Mouse (Mus musculus) midbrain, embryonic 14.5 days (tissue): Measurements from ENCODE around the gene Slc27a5. TPM values are rescaled to one million over a fixed set of nuclear protein-coding genes. Genes with fewer than 3 reads are reported as not detected.

ENCODE experiments used
- ATAC-seq: fragments of 200-750 bp; cut with Nextera tagmentation; 2 replicates; pipeline ENCODE4 v1.8.0; 2017; ENCODE audit warnings: moderate number of reproducible peaks, moderate library complexity; ENCODE audit not compliant: low FRiP score, low TSS enrichment
- DNase-seq: peaks from one replicate; pipeline ENCODE4 v3.0.0-alpha.2; 2015
- H3K27ac ChIP-seq: fragments of 300-500 bp; sonication (generic); replicated peaks from 2 replicates; pipeline ENCODE4 v1.5.1; 2014; ENCODE audit warnings: mild to moderate bottlenecking, low read depth, low read length, moderate library complexity
- H3K27me3 ChIP-seq: fragments of 300-500 bp; sonication (generic); 2 replicates; pipeline ENCODE4 v1.6.1; 2014; ENCODE audit warnings: low read length, control low read depth, mixed read lengths; ENCODE audit not compliant: control insufficient read depth, insufficient read depth
- H3K36me3 ChIP-seq: fragments of 300-500 bp; sonication (generic); 2 replicates; pipeline ENCODE4 v1.6.1; 2014; ENCODE audit warnings: low read length, control low read depth; ENCODE audit not compliant: control insufficient read depth, insufficient read depth
- H3K4me1 ChIP-seq: fragments of 300-500 bp; sonication (generic); 2 replicates; pipeline ENCODE4 v1.6.1; 2014; ENCODE audit warnings: mild to moderate bottlenecking, antibody characterized with exemption, low read length, control low read depth; ENCODE audit not compliant: control insufficient read depth, insufficient read depth
- H3K4me2 ChIP-seq: fragments of 300-500 bp; sonication (generic); 2 replicates; pipeline ENCODE4 v1.6.1; 2014; ENCODE audit warnings: mild to moderate bottlenecking, low read length, moderate library complexity
- H3K4me3 ChIP-seq: fragments of 300-500 bp; sonication (generic); replicated peaks from 2 replicates; pipeline ENCODE4 v1.5.1; 2014; ENCODE audit warnings: low read depth, low read length
- H3K9ac ChIP-seq: fragments of 300-500 bp; sonication (generic); replicated peaks from 2 replicates; pipeline ENCODE4 v1.6.1; 2014; ENCODE audit warnings: mild to moderate bottlenecking, low read length, moderate library complexity
- H3K9me3 ChIP-seq: fragments of 300-500 bp; sonication (generic); 2 replicates; pipeline ENCODE4 v1.6.1; 2016; ENCODE audit warnings: low read length, control low read depth, mixed read lengths; ENCODE audit not compliant: control insufficient read depth
- WGBS: fragments of 180-500 bp; shearing (Covaris S2); extraction: QIAGEN DNeasy Blood & Tissue Kit; methylation state at CpG from one replicate; pipeline ENCODE4 v1.1.7; 2014; 5-methylcytosine and 5-hydroxymethylcytosine counted together
- polyA plus RNA-seq: library from polyadenylated mRNA; unstranded; fragments of >200 nt; fragmentation: Nextera tagmentation; extraction: Ambion mirVana; gene quantifications from 2 replicates; pipeline ENCODE4 v1.2.1, GENCODE M21; 2014

Gene Slc27a5
- polyA plus RNA-seq, 1 experiment from 2014 or later: 0.24 TPM

DNA sequence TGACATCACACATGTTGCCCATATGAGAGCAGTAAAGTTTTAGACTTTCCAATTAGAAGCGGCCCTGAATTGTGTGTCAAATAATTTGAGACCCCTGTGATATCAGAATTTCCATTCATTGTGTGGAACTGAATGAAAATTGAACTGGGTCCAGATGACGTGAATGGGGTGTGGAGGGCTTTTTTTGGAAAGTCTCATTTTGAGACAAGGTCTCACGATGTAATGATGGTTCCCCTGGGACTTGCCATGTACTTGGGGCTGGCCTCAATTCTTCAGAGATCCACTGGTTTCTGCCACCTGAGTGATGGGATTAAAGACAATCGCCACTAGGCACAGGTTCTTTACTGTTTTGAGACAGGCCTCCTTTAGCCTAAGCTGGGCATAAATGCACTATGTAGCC lies 57.4 kb downstream of the Slc27a5 start:
- Histone ChIP-seq H3K4me1 (no peaks in the 10 kb centered on the region), H3K4me3 (no peak overlapping the region), H3K9me3 (no peaks in the 10 kb centered on the region), H3K4me2 (no peak overlapping the region), H3K27me3 (no peaks in the 10 kb centered on the region), H3K36me3 (no peaks in the 10 kb centered on the region), H3K27ac (no peak overlapping the region), H3K9ac (no peak overlapping the region)
- WGBS: 81% methylated on average over 4 of the region's 4 CpGs
- no peak for ATAC-seq
- no peak for DNase-seq

Other genes starting within 250 kb of the Slc27a5 start
- 25.5 and 26.3 TPM in 2 replicates for gene Zscan18, start 194.6 kb downstream of the Slc27a5 start, polyA plus RNA-seq
- gene Zfp329, start 179.3 kb downstream of the Slc27a5 start, polyA plus RNA-seq: 35.5 and 37.9 TPM in 2 replicates
- gene Zfp110, start 163.4 kb downstream of the Slc27a5 start, polyA plus RNA-seq: 22.9 and 28.0 TPM in 2 replicates
- 8.6 and 9.0 TPM in 2 replicates for gene Zfp128, start 117.0 kb downstream of the Slc27a5 start, polyA plus RNA-seq
- gene Zscan22, start 100.4 kb downstream of the Slc27a5 start, polyA plus RNA-seq: 9.9 and 13.0 TPM in 2 replicates
- gene Rps5, start 75.9 kb downstream of the Slc27a5 start, polyA plus RNA-seq: 749 and 858 TPM in 2 replicates
- gene Rnf225, start 70.8 kb downstream of the Slc27a5 start, polyA plus RNA-seq: 0.64 and 0.66 TPM in 2 replicates
- gene Zfp324, start 32.4 kb downstream of the Slc27a5 start, polyA plus RNA-seq: 12.0 and 14.4 TPM in 2 replicates
- gene Zfp446, start 20.3 kb downstream of the Slc27a5 start, polyA plus RNA-seq: 8.7 and 8.9 TPM in 2 replicates
- 293 and 309 TPM in 2 replicates for gene Trim28, start 922 bp upstream of the Slc27a5 start, polyA plus RNA-seq
- 42.4 and 42.5 TPM in 2 replicates for gene Zbtb45, start 11.8 kb upstream of the Slc27a5 start, polyA plus RNA-seq
- gene Chmp2a, start 36.6 kb upstream of the Slc27a5 start, polyA plus RNA-seq: 188 and 205 TPM in 2 replicates
- 149 and 181 TPM in 2 replicates for gene Ube2m, start 40.1 kb upstream of the Slc27a5 start, polyA plus RNA-seq
- gene Mzf1, start 56.6 kb upstream of the Slc27a5 start, polyA plus RNA-seq: 6.1 and 7.6 TPM in 2 replicates
- gene Vmn1r85, start 97.0 kb upstream of the Slc27a5 start, polyA plus RNA-seq: 0.09 TPM in 1 of 2 replicates, not detected in the other
- not detected in 2 replicates for gene Vmn1r86, start 121.7 kb upstream of the Slc27a5 start, polyA plus RNA-seq
- not detected in 2 replicates for gene Vmn1r87, start 142.0 kb upstream of the Slc27a5 start, polyA plus RNA-seq
- not detected in 2 replicates for gene Vmn1r88, start 161.4 kb upstream of the Slc27a5 start, polyA plus RNA-seq
- gene Vmn1r89, start 214.8 kb upstream of the Slc27a5 start, polyA plus RNA-seq: not detected in 2 replicates